Mouse (Mus musculus): ENCODE measurements around the gene 1810010H24Rik.
A peak's percentile ranks its signal among the peaks of the same experiment; 100 is the strongest.
"Not testable (repeated sequence)": the region's sequence is repeated elsewhere in the genome, so short reads cannot be mapped to it uniquely, and the experiment has no call there.

Gene 1810010H24Rik

GRCm38 (mm10) chr11:107014020-107014585 lies 11.4 kb upstream of the 1810010H24Rik start:
- DNase-seq (ENCODE audit: low spot score): no peak

GRCm38 (mm10) chr11:107014597-107015309 lies 10.7 kb upstream of the 1810010H24Rik start:
- DNase-seq (ENCODE audit: low spot score): peak; percentile 71

- not testable (repeated sequence) for DNase-seq (ENCODE audit: low spot score)
Observed at GRCm38 (mm10) chr11:107015535-107016187, 9.8 kb upstream of the 1810010H24Rik start.

- DNase-seq (ENCODE audit: low spot score): no peak
Observed at GRCm38 (mm10) chr11:107016893-107017292, 8.6 kb upstream of the 1810010H24Rik start.

GRCm38 (mm10) chr11:107017339-107017886 lies 8.1 kb upstream of the 1810010H24Rik start:
- no peak for DNase-seq (ENCODE audit: low spot score)

GRCm38 (mm10) chr11:107018606-107019005 lies 6.9 kb upstream of the 1810010H24Rik start:
- no peak for DNase-seq (ENCODE audit: low spot score)

- no peak for DNase-seq (ENCODE audit: low spot score)
Observed at GRCm38 (mm10) chr11:107019318-107019717, 6.2 kb upstream of the 1810010H24Rik start.

- not testable (repeated sequence) for DNase-seq (ENCODE audit: low spot score)
Observed at GRCm38 (mm10) chr11:107019722-107020121, 5.8 kb upstream of the 1810010H24Rik start.

- peak; percentile 83 for DNase-seq (ENCODE audit: low spot score)
Observed at GRCm38 (mm10) chr11:107022050-107022683, 3.3 kb upstream of the 1810010H24Rik start.

- no peak for DNase-seq (ENCODE audit: low spot score)
Observed at GRCm38 (mm10) chr11:107024406-107024805, 1.1 kb upstream of the 1810010H24Rik start.

- DNase-seq (ENCODE audit: low spot score): no peak
Observed at GRCm38 (mm10) chr11:107026554-107027430, 1.3 kb downstream of the 1810010H24Rik start.

- peak; percentile 86 for DNase-seq (ENCODE audit: low spot score)
Observed at GRCm38 (mm10) chr11:107027431-107028274, 2.2 kb downstream of the 1810010H24Rik start.

GRCm38 (mm10) chr11:107028275-107028618 lies 2.8 kb downstream of the 1810010H24Rik start:
- no peak for DNase-seq (ENCODE audit: low spot score)

- no peak for DNase-seq (ENCODE audit: low spot score)
Observed at GRCm38 (mm10) chr11:107028754-107029153, 3.3 kb downstream of the 1810010H24Rik start.

GRCm38 (mm10) chr11:107029536-107029935 lies 4.1 kb downstream of the 1810010H24Rik start:
- no peak for DNase-seq (ENCODE audit: low spot score)

GRCm38 (mm10) chr11:107031635-107032034 lies 6.2 kb downstream of the 1810010H24Rik start:
- no peak for DNase-seq (ENCODE audit: low spot score)

GRCm38 (mm10) chr11:107034085-107034810 lies 8.8 kb downstream of the 1810010H24Rik start:
- no peak for DNase-seq (ENCODE audit: low spot score)

- DNase-seq (ENCODE audit: low spot score): no peak
Observed at GRCm38 (mm10) chr11:107039417-107039816, 13.9 kb downstream of the 1810010H24Rik start.

- DNase-seq (ENCODE audit: low spot score): no peak
Observed at GRCm38 (mm10) chr11:107041396-107041795, 15.9 kb downstream of the 1810010H24Rik start.

- DNase-seq (ENCODE audit: low spot score): no peak
Observed at GRCm38 (mm10) chr11:107043361-107043760, 17.9 kb downstream of the 1810010H24Rik start.
